Mouse (Mus musculus): ENCODE data around the gene Ubash3b. TPM values are rescaled to one million over a fixed set of nuclear protein-coding genes. Genes with fewer than 3 reads are reported as not detected.

Gene Ubash3b
- 10 to 100 TPM; 11.3 to 61.6 (median 22.4) TPM for total RNA-seq (2018; cell fraction: chromatin; rRNA removed)
- 10 to 100 TPM; 10.5 to 20.6 (median 14.8) TPM for total RNA-seq (2018; cell fraction: cytosol; rRNA removed)
- total RNA-seq (2018; cell fraction: nucleus; rRNA removed) = 10 to 100 TPM; 11.8 to 66.8 (median 19.8) TPM
- polyA plus RNA-seq (2018) = 7.7 to 26.7 TPM (median 10.3 TPM) in 3 replicates

DNA sequence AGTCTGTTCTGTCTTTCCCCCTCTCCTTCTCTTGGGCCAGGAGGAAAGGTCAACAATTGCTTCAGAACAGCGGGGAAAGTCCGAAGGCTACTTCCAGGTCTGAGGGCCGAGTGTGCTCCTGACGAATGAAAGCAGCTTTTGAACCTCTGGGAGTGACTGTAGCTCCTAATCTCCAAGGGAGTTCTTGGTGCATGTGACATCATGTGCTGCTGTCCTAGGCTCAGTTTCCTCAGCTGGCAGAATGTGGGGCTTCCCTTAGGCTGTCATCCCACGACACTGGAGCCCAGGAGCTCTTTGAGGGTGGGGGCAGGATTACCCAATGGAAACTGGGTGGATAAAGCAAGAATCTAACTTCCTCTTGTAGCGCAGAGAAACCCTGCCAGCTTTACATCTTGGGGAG, at the start of gene Ubash3b:
Ubash3b (minus strand) TSS at position 285 of the 400 bp plus-strand sequence.
- 56% methylated on average over 6 of the region's 6 CpGs for WGBS (ENCODE audit: missing documents)
- H3K27ac ChIP-seq = peak within 1 kb of the TSS; percentile 89
- H3K4me3 ChIP-seq (ENCODE audit: inconsistent target) = peak within 1 kb of the TSS; percentile 13

DNA sequence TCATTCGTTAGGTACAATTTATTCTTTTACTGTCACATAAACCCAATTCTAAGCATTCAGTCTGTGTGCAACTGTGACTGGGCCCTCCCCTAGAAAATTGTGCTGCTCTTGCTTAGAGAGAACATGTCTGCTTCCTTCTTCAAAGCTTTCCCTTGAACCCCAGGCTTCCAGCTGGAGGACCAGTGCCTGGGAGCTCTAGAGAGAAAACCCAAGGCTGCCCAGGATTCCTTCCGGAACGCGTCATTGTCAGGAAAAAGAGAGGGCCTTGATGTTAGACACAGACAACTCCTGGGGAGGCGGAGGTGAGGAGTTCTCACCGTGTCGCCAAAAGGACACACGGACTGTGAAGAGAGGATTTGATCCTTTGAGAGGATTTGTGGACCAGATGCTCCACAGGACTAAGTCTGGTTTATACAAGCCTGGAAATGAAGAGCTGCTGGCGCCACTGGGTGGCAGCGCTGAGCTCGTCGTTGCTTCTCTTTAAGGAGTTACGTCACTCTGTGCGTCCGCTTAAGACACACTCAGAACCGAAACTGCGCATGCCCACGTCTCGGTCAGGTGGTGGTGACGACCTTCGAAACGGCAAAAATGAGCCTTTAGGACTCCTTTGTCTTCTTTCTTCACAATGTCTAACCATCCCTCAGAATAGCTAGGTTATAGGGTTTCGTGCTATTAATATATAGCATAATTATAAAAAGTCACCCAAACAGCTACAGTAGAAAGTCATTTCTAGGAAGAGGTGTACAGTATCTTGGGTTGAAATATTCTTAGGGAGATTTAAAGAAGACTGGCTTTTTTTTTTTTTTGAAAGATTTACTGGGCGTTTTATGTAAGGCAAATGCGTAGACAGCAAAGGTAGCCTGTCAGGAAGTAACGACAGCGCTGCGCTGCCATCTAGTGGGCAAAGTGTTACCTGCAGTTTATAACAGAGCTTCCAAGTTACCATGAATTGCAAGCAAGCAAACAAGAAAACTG, 45.9 kb upstream of the Ubash3b start:
- Histone ChIP-seq H3K79me2 (ENCODE audit: inconsistent target) (no peaks in the 10 kb centered on the region), H3K36me3 (ENCODE audit: inconsistent target) (no peaks in the 10 kb centered on the region), H3K27ac (peak overlapping the region; percentile 90), H3K4me3 (ENCODE audit: inconsistent target) (peak overlapping the region; percentile 35)
- WGBS (ENCODE audit: missing documents) = 12% methylated on average over 28 of the region's 28 CpGs

More for the DNA sequence above, at the start of gene Ubash3b:
- H3K79me2 ChIP-seq (ENCODE audit: inconsistent target) = peaks cover 7% of the 10 kb centered on the region
- no peaks in the 10 kb centered on the region for H3K36me3 ChIP-seq (ENCODE audit: inconsistent target)

DNA sequence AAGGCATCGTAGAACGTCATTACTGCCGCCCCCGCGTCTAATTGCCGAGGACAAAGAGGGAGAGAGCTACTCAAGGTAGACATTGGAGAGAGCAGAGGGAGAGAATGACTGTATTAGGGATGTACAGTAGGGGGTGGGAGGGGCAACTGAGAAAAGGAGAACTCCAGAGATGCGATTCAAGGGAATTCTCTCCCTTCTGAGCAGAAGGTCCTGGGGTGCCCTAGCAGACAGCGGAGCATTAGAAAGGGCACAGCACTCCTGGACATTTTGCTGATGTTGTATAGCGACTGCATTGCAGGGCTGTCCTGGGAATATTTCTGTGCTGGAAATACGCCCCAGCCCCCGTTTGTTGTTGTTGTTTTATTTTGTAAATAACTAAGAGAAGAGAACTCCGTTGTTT, 45.2 kb upstream of the Ubash3b start:
- no peak overlapping the region for H3K27ac ChIP-seq
- 87% methylated on average over 12 of the region's 12 CpGs for WGBS (ENCODE audit: missing documents)

DNA sequence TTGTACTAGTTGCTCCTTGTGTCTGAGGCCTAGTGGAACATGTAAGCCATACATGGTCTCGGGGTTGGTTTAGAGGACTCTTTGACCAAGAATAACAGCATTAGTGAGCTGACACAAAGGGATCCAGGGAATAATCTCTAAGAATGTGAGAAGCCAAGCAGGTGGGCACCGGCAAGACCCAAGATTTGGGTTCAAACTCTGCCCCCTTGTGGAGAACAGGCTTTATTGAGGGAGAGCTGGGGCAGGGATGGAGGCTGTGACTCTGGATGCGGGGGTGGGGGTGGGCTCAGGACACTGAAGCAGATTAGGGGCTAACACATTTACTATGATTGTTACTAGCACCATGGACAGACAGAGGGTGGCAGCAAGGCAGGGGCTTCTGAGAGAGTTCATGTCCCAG, 43.8 kb upstream of the Ubash3b start:
- WGBS (ENCODE audit: missing documents) = 95% methylated on average over 2 of the region's 3 CpGs
- no peaks in the 10 kb centered on the region for H3K79me2 ChIP-seq (ENCODE audit: inconsistent target)
- H3K36me3 ChIP-seq (ENCODE audit: inconsistent target) = no peaks in the 10 kb centered on the region
- no peak overlapping the region for H3K4me3 ChIP-seq (ENCODE audit: inconsistent target)
- no peak overlapping the region for H3K27ac ChIP-seq

More for the DNA sequence above, 45.2 kb upstream of the Ubash3b start:
- Histone ChIP-seq H3K36me3 (ENCODE audit: inconsistent target) (no peaks in the 10 kb centered on the region), H3K79me2 (ENCODE audit: inconsistent target) (no peaks in the 10 kb centered on the region), H3K4me3 (ENCODE audit: inconsistent target) (no peak overlapping the region)

DNA sequence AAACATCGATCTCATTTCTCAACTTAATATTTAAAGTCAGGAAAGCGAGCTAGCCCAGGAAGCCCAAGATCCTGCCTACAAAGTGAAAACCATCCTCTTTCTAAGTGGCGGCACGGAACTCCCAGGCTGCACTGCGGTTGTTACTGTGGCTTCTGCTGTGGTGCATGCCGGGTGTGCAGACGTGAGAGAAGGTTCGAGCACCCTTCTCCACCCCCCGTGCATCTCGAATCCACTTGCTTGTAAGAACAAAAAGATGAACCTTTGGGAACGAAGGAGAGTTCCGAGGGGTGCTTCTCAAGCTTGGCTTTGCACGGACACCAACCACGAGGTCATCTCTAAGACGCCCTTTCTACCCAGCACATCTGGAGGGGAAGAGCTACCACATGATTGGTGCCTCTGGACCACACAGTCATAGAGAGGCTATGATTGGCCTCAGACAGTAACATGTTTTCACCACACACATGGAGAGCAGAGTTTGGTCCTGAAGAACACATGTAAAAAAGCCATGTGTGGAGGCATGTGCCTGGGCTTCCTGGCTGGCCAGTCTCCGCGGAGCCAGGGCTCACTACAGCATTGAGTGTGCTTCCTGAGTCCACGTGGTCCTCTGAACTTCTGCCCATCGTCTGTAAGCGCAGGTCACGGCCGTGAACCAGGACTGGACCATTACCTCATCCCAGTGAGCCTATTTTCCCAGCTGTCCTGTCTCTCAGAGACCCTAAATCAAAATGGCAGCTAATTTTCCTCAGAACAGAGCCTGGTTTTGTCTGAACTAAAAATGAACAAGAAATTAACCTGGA, 38.2 kb upstream of the Ubash3b start:
- H3K27ac ChIP-seq = no peak overlapping the region
- WGBS (ENCODE audit: missing documents) = 88% methylated on average over 22 of the region's 22 CpGs

DNA sequence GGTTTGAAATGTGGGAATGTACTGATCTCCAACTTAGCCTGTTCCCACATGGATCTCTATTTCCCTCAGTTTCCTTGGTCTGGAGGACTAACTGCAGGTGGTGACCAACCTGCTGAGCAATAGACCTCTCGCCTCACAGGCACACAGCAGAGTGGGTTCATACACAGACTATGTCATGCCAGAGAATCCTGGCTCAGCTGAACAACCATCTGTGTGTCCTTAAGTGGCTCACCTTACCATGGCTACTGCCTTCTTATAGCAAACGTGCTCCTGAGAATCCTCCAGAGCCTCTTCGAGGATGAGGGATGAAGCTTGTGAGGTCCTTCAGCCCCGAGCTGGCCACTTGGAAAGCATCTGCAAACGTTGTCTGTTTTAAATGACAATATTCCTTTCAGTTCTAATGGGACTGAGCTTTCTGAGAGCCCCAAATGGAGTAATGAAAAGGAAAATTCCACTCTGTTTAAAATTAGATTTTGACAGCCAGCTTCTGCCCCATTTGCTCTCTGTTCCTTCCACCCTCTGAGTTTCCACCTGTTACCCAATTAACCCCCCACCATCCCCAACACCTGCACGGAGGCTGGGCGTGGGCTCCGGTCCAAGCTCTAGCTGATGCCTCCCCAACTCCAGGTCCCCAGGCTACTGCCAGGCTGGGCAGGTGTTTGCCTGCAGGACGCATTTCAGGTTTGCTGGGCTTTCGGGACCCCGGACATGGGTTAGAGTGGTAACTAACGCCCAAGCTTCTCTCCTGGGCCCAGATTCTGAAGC, 37.2 kb upstream of the Ubash3b start:
- Histone ChIP-seq H3K27ac (no peak overlapping the region), H3K79me2 (ENCODE audit: inconsistent target) (no peaks in the 10 kb centered on the region), H3K4me3 (ENCODE audit: inconsistent target) (no peak overlapping the region), H3K36me3 (ENCODE audit: inconsistent target) (no peaks in the 10 kb centered on the region)
- WGBS (ENCODE audit: missing documents) = 93% methylated on average over 12 of the region's 12 CpGs

More for the DNA sequence above, 38.2 kb upstream of the Ubash3b start:
- Histone ChIP-seq H3K79me2 (ENCODE audit: inconsistent target) (no peaks in the 10 kb centered on the region), H3K36me3 (ENCODE audit: inconsistent target) (no peaks in the 10 kb centered on the region), H3K4me3 (ENCODE audit: inconsistent target) (no peak overlapping the region)

DNA sequence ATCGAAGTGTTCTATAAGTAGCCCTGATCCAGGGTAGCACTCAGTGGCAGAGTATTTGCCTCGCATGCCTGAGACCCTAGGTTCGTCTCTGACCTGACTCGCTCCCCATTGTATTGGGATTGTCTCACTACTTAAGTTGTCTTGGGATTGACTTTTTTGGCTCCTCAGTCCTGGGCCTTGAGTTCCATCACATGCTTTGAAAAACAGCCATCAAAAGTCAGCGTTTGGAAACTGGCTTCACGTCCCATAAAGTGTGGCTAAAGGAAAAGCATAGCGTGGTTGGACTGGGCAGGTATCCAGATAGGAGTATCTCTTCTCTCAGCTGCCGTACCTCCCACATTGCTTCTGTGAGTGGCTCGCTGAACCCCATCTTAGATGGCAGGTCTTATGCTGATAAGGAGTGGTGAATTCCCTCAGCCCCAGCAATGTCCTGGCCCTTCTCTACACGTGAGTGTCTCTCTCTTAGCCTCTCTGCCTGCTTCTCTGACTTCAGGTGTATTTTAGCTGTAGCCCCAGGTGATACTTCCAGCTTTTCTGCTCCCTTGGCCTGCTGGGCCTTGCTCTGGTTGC, 34.3 kb upstream of the Ubash3b start:
- no peak overlapping the region for H3K4me3 ChIP-seq (ENCODE audit: inconsistent target)
- WGBS (ENCODE audit: missing documents) = 87% methylated on average over 10 of the region's 10 CpGs
- H3K36me3 ChIP-seq (ENCODE audit: inconsistent target) = no peaks in the 10 kb centered on the region
- no peaks in the 10 kb centered on the region for H3K79me2 ChIP-seq (ENCODE audit: inconsistent target)
- no peak overlapping the region for H3K27ac ChIP-seq

DNA sequence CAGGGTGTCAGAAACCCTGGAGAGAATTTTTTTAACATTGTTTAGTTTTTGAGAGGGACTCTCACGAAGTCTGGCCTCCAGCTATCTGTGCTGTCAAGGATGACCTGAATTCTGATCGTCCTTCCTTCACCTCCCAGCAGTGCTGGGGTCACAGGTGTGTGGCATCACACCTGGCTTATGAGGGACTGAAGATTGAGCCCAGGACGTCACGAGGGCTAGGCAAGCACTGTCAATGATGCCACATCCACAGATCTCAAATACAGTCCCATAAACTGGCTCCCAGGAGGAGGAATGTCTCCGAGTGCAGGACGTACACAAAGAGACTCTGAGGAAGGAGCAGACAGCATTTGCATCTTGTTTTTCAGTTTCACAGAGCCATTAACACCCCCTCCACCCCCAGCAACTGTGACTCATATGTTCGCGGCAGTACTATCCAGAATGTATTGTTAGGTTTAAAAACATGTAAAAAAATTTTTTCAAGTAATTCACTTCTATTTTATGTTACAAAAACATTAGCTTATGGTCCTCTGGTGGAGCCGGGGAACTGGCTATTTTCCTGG, 30.2 kb upstream of the Ubash3b start:
- no peaks in the 10 kb centered on the region for H3K79me2 ChIP-seq (ENCODE audit: inconsistent target)
- no peaks in the 10 kb centered on the region for H3K36me3 ChIP-seq (ENCODE audit: inconsistent target)
- 78% methylated on average over 9 of the region's 9 CpGs for WGBS (ENCODE audit: missing documents)
- H3K4me3 ChIP-seq (ENCODE audit: inconsistent target) = no peak overlapping the region
- H3K27ac ChIP-seq = no peak overlapping the region

DNA sequence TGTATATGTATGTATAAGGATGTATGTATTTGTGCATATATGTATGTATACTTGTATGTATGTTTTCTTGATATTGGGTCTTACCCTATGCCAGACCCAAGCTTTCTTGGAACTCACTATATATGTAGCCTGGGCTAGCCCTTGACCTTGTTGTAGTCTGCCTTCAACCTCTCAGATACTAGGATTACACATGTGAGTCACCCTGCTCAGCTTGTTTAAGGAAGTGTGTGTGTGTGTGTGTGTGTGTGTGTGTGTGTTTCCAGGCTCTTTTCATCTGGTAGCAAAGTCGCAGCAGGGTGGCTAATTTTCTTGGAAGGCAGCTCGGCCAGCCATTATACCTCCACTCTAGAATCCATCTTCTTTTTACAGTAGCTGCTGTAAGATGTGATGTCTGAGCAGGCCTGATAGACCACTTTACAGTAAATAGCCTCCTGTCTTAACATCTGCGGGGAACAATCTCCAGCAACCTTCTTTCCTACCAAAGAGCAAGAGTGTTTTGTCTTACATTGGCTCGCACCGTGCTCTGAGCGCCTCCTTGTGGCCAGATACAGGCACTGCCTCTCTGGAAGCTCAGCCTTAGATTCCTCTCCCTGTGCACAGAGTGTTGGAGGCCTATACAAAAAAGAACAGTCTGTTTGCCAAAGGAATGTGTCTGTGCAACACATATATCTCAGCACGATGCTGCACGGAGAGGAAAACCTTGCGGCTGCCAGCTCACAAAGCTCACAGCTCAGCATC, 29.4 kb upstream of the Ubash3b start:
- 24% methylated on average over 8 of the region's 9 CpGs for WGBS (ENCODE audit: missing documents)
- H3K27ac ChIP-seq = no peak overlapping the region
- no peaks in the 10 kb centered on the region for H3K79me2 ChIP-seq (ENCODE audit: inconsistent target)
- H3K36me3 ChIP-seq (ENCODE audit: inconsistent target) = no peaks in the 10 kb centered on the region
- no peak overlapping the region for H3K4me3 ChIP-seq (ENCODE audit: inconsistent target)

DNA sequence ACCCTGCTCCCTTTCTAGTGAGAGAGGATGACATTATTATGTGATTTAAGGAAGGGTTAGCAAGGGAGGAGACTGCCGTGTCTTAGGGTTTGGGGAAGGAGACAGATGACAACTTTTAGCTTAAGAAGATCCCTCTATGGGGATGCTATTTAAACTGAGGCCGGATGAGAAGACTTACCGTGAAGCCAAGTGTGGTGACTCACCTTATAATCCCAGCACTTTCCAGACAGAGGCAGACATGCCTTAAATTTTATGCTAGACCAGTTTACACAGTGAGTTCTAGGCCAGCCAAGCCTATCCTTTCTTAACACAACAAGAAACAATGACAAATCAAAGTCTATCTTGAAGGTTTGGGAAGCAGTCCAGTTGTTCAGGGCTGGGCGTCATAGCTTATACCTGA, 26.4 kb upstream of the Ubash3b start:
- no peaks in the 10 kb centered on the region for H3K36me3 ChIP-seq (ENCODE audit: inconsistent target)
- no peak overlapping the region for H3K4me3 ChIP-seq (ENCODE audit: inconsistent target)
- H3K27ac ChIP-seq = no peak overlapping the region
- 93% methylated on average over 4 of the region's 4 CpGs for WGBS (ENCODE audit: missing documents)
- H3K79me2 ChIP-seq (ENCODE audit: inconsistent target) = no peaks in the 10 kb centered on the region

DNA sequence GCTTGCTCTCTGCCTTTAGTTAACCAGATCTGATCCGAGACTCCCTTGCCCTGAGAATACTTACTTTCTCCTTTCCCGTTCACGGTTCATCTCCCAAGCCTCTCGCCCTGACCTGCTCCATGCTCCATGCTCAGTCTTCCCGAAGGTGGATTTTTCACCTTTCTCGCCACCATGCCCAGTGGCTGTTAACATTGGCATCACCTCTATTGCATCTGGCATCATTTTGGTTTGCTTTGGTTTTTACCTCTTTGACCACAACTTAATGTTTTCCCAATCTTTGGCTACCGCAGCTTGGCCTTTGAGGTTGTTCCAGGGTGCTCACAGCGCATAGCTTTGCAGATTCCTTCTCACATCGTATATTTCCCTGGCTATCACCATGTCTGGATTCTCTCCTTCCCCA, 26.0 kb upstream of the Ubash3b start:
- H3K36me3 ChIP-seq (ENCODE audit: inconsistent target) = no peaks in the 10 kb centered on the region
- no peaks in the 10 kb centered on the region for H3K79me2 ChIP-seq (ENCODE audit: inconsistent target)
- no peak overlapping the region for H3K4me3 ChIP-seq (ENCODE audit: inconsistent target)
- WGBS (ENCODE audit: missing documents) = 93% methylated on average over 9 of the region's 9 CpGs
- no peak overlapping the region for H3K27ac ChIP-seq

DNA sequence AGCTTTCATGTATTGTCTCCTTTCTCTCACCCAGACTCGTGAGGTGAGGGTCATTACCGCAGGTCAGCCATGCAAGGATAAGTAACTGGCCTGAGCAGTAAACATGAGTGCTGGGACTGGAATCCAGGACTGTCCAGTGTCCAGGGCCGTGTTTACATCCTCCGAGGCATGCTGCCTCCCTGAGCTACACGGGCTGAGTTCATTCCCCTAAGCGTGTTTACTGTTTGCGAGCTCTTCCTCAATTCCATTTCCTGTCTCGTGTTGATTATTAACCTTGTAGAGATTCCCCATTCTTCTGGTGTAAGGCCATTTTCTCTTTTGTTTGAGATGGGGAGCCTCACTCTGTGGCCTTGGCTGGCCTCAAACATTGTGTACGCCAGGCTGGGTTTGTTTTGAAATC, 23.8 kb upstream of the Ubash3b start:
- H3K79me2 ChIP-seq (ENCODE audit: inconsistent target) = no peaks in the 10 kb centered on the region
- no peaks in the 10 kb centered on the region for H3K36me3 ChIP-seq (ENCODE audit: inconsistent target)
- no peak overlapping the region for H3K4me3 ChIP-seq (ENCODE audit: inconsistent target)
- no peak overlapping the region for H3K27ac ChIP-seq
- 50% methylated on average over 9 of the region's 9 CpGs for WGBS (ENCODE audit: missing documents)

DNA sequence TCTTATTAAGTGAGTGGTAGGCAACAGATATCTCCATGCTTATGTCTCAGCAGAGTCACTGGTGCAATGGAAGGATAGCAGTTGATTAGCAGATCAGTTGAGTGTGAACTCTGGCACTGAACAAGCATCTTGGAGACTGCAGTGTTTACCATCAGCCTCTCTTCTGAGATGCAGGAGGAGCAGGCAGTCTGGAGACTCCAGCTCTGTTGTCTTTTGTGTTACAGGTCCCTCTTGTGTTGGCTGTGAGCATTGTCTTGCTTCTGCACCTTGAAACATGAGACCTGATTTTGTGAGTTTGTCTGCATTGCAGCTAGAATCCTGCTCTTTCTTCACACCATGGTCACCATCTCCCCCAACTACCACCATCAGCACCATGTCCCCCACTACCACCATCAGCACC, 21.1 kb upstream of the Ubash3b start:
- no peak overlapping the region for H3K4me3 ChIP-seq (ENCODE audit: inconsistent target)
- no peaks in the 10 kb centered on the region for H3K79me2 ChIP-seq (ENCODE audit: inconsistent target)
- no peaks in the 10 kb centered on the region for H3K36me3 ChIP-seq (ENCODE audit: inconsistent target)
- H3K27ac ChIP-seq = no peak overlapping the region

Measured in macrophage (primary cell).